In the genomic region with DNA sequence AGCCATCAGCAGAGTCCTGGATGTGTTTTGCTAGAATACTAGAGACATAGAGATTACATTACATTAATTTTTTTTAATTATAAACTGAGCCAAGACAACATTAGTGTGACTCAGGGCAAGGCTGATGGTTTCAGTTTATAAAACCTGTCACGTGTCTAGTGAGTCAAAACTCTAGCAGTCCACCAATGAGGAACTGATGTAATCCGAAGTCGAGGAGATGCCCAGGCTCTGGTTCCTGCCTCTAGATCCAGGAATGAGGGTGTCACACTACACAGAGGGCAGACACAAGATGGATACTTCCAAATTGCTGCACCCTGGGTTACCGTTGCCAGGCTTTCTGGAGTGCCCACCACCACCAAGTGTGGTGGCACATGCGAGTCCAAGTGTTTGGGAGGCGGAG, we compare ENCODE assay signal across 20 mouse cellular contexts.
"Had no signal": no experiment of that assay in that cellular context is flagged by ENCODE, and none has a peak within 500 bp of the region (broad histone marks: within the 10 kb centered on the region; RNA-seq: fewer than 3 reads in every experiment).

No protein-coding gene starts in this region.

- H3K27me3 ChIP-seq: limb, embryonic 13.5 days; liver, embryonic 15.5 days; midbrain, embryonic 12.5 days; neural tube, embryonic 13.5 days had no signal

- H3K36me3 ChIP-seq: limb, embryonic 10.5 days; limb, embryonic 13.5 days; liver, embryonic 15.5 days; midbrain, embryonic 12.5 days; neural tube, embryonic 13.5 days had no signal

- H3K27ac ChIP-seq: kidney, postnatal 0 days; layer of hippocampus, adult 2 months; limb, embryonic 10.5 days; limb, embryonic 13.5 days; liver, embryonic 15.5 days; midbrain, embryonic 12.5 days; neural tube, embryonic 13.5 days had no signal

- H3K4me1 ChIP-seq: liver, embryonic 15.5 days had no signal

- DNase-seq: kidney, adult 2 months; kidney, postnatal 25 days; layer of hippocampus, adult 9-11 months; liver; lung, adult 2 months; lung, postnatal 14 days; lung, postnatal 4 days; thymus, adult 2 months; thymus, postnatal 14 days; thymus, postnatal 4 days had no signal

- H3K4me3 ChIP-seq: layer of hippocampus, adult 2 months; limb, embryonic 10.5 days; limb, embryonic 13.5 days; liver, embryonic 15.5 days; midbrain, embryonic 12.5 days; myocyte; neural tube, embryonic 13.5 days had no signal

- H3K4me2 ChIP-seq: limb, embryonic 13.5 days; liver, embryonic 15.5 days; midbrain, embryonic 12.5 days; neural tube, embryonic 13.5 days had no signal

- ATAC-seq: intestine, postnatal 0 days; midbrain, embryonic 16.5 days had no signal

- H3K9ac ChIP-seq: limb, embryonic 13.5 days; liver, embryonic 15.5 days; midbrain, embryonic 12.5 days; neural tube, embryonic 13.5 days had no signal

- H3K9me3 ChIP-seq: limb, embryonic 10.5 days; limb, embryonic 13.5 days; liver, embryonic 15.5 days; midbrain, embryonic 12.5 days; neural tube, embryonic 13.5 days had no signal
